Mouse (Mus musculus) small intestine, adult 2 months (tissue): Measurements from ENCODE around the gene Sipa1l1.

ENCODE experiments used
- CTCF ChIP-seq: fragments of 200-500 bp; IDR thresholded peaks from 2 replicates; pipeline ENCODE4 v1.5.1; 2012; ENCODE audit warnings: low read depth, mild to moderate bottlenecking, control low read depth, inconsistent platforms, low read length, moderate library complexity, mixed read lengths; ENCODE audit not compliant: insufficient replicate concordance, insufficient read length; ENCODE audit errors: extremely low read depth
- POLR2A ChIP-seq: fragments of 200-500 bp; IDR thresholded peaks from 2 replicates; pipeline ENCODE4 v1.6.1; 2012; ENCODE audit warnings: low read depth, mild to moderate bottlenecking, control low read depth, inconsistent platforms, low read length, moderate library complexity

DNA sequence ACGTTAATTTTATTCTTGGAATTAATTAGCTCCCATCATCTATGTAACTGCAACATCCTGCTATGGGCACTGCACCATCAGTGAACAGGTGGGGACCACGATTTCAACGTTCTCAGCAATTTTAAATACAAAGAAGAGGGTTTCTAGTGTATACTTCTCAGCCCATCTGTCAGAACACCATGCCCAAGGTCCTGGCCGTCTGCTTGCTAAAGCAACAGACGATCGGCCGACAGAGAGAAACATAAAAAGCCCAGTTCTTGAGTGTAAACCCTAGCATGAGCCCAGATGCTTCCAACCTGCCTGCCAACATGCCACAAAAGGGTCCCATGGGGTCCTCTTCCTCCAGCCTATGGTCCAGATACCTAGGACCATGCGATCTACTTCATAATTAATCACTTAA is 288.9 kb downstream of the Sipa1l1 start:
- TF ChIP-seq CTCF, result no peak
- no peak for TF ChIP-seq POLR2A
